In genomic region chr5:31199893-31200292, GRCm38 (mm10) we compare ENCODE assay signal across 7 mouse cellular contexts. TPM values are rescaled to one million over a fixed set of nuclear protein-coding genes. Genes with fewer than 3 reads are reported as not detected.
DNase-seq lines count a peak whose midpoint lies in the region; ATAC-seq and TF ChIP-seq lines count a peak whose summit lies in the region.

No protein-coding gene starts in this region.

- H3K4me1 ChIP-seq in hindbrain, embryonic 11.5 days (replicated peaks; ENCODE audit: control insufficient read depth, insufficient read depth, low read length), result peaks cover 5% of the 10 kb centered on the region; the same call in 1 of the 2 replicates
- peaks cover 22% of the 10 kb centered on the region for H3K4me1 ChIP-seq in hindbrain, embryonic 12.5 days
- peaks cover 9% of the 10 kb centered on the region; the same call in 1 of the 2 replicates for H3K4me1 ChIP-seq in kidney, postnatal 0 days (replicated peaks; ENCODE audit: insufficient read depth, low read length)

- H3K4me2 ChIP-seq in hindbrain, embryonic 11.5 days (replicated peaks; ENCODE audit: low read depth, low read length), result no peak overlapping the region
- no peak overlapping the region for H3K4me2 ChIP-seq in hindbrain, embryonic 12.5 days (replicated peaks)
- no peak overlapping the region for H3K4me2 ChIP-seq in kidney, postnatal 0 days (ENCODE audit: low read length)

- no peak overlapping the region for H3K9ac ChIP-seq in hindbrain, embryonic 11.5 days (ENCODE audit: low read depth, low read length)
- no peak overlapping the region for H3K9ac ChIP-seq in hindbrain, embryonic 12.5 days
- 0 out of 2 replicates have a peak overlapping the region, but pooled peaks have one; percentile 29 for H3K9ac ChIP-seq in kidney, postnatal 0 days (ENCODE audit: low read depth, low read length)

- peaks cover 21% of the 10 kb centered on the region for H3K36me3 ChIP-seq in hindbrain, embryonic 11.5 days (ENCODE audit: control insufficient read depth, insufficient read depth, low read length)
- peaks cover 78% of the 10 kb centered on the region for H3K36me3 ChIP-seq in hindbrain, embryonic 12.5 days
- H3K36me3 ChIP-seq in kidney, postnatal 0 days (ENCODE audit: insufficient read depth, low read length), result peaks cover 45% of the 10 kb centered on the region

- no peak for ATAC-seq in hindbrain, embryonic 11.5 days (ENCODE audit: low FRiP score)
- ATAC-seq in hindbrain, embryonic 12.5 days (ENCODE audit: low FRiP score), result no peak
- ATAC-seq in kidney, postnatal 0 days (replicated peaks; ENCODE audit: low FRiP score, low read depth), result no peak

- 94% methylated on average over 9 of the region's 9 CpGs for WGBS in hindbrain, embryonic 11.5 days
- WGBS in hindbrain, embryonic 12.5 days, result 86% methylated on average over 9 of the region's 9 CpGs
- 66% methylated on average over 9 of the region's 9 CpGs for WGBS in kidney, postnatal 0 days

- no peaks in the 10 kb centered on the region for H3K27me3 ChIP-seq in hindbrain, embryonic 11.5 days (ENCODE audit: control insufficient read depth, insufficient read depth, low read length)
- H3K27me3 ChIP-seq in hindbrain, embryonic 12.5 days, result no peaks in the 10 kb centered on the region
- no peaks in the 10 kb centered on the region for H3K27me3 ChIP-seq in kidney, postnatal 0 days (ENCODE audit: insufficient read depth, low read length)

- no peak overlapping the region for H3K27ac ChIP-seq in hindbrain, embryonic 11.5 days (ENCODE audit: low read depth, low read length)
- no peak overlapping the region for H3K27ac ChIP-seq in hindbrain, embryonic 12.5 days
- H3K27ac ChIP-seq in kidney, postnatal 0 days, result no peak overlapping the region

- TF ChIP-seq CTCF in kidney, postnatal 0 days (IDR thresholded peaks at IDR 0.05; ENCODE audit: low read depth), result peak; percentile 62

- H3K9me3 ChIP-seq in hindbrain, embryonic 11.5 days (ENCODE audit: control insufficient read depth, low read length), result peaks cover 5% of the 10 kb centered on the region
- H3K9me3 ChIP-seq in hindbrain, embryonic 12.5 days (replicated peaks), result peaks cover 6% of the 10 kb centered on the region
- H3K9me3 ChIP-seq in kidney, postnatal 0 days (replicated peaks; ENCODE audit: low read length), result 0 out of 2 replicates have a peak, but pooled peaks cover 3% of the 10 kb centered on the region

- no peak for DNase-seq in hindbrain, embryonic 11.5 days (ENCODE audit: low spot score)
- peak; percentile 48 for DNase-seq in thymus, postnatal 4 days
- DNase-seq in thymus, adult 18-20 months, result no peak
- peak; percentile 76 for DNase-seq in kidney, postnatal 0 days (ENCODE audit: low spot score)
- no peak for DNase-seq in embryo, embryonic 10 days (ENCODE audit: low spot score)
- no peak for DNase-seq in gastrocnemius, postnatal 25 days

- H3K4me3 ChIP-seq in hindbrain, embryonic 11.5 days (ENCODE audit: low read depth, low read length), result peak overlapping the region; percentile 81; the same call in 1 of the 2 replicates
- H3K4me3 ChIP-seq in hindbrain, embryonic 12.5 days, result no peak overlapping the region
- H3K4me3 ChIP-seq in kidney, postnatal 0 days (replicated peaks; ENCODE audit: low read depth, low read length), result no peak overlapping the region

RNA-seq across cellular contexts. Expression of gene Zfp513, which starts 2.2 kb away (rescaled TPM):
- 4.9 and 5.7 TPM in 2 replicates for polyA plus RNA-seq in hindbrain, embryonic 11.5 days (2014; fragmentation: Nextera tagmentation; extraction: Ambion mirVana)
- 22.9 and 24.8 TPM in 2 replicates for polyA plus RNA-seq in hindbrain, embryonic 12.5 days (2016; fragmentation: Nextera tagmentation; extraction: Ambion mirVana)
- polyA plus RNA-seq in kidney, postnatal 0 days (2015; fragmentation: Nextera tagmentation; extraction: Ambion mirVana), result 7.2 and 8.9 TPM in 2 replicates
- total RNA-seq in gastrocnemius, postnatal 25 days (2021), result 1 to 10 TPM; 5.4 to 5.7 TPM

RNA-seq across cellular contexts. Expression of gene Eif2b4, which starts 6.7 kb away (rescaled TPM):
- 65.8 and 66.5 TPM in 2 replicates for polyA plus RNA-seq in hindbrain, embryonic 11.5 days (2014; fragmentation: Nextera tagmentation; extraction: Ambion mirVana)
- polyA plus RNA-seq in hindbrain, embryonic 12.5 days (2016; fragmentation: Nextera tagmentation; extraction: Ambion mirVana), result 63.0 and 64.4 TPM in 2 replicates
- 62.8 and 66.8 TPM in 2 replicates for polyA plus RNA-seq in kidney, postnatal 0 days (2015; fragmentation: Nextera tagmentation; extraction: Ambion mirVana)
- total RNA-seq in gastrocnemius, postnatal 25 days (2021), result 10 to 100 TPM; 51.5 to 63.1 TPM

RNA-seq across cellular contexts. Expression of gene Snx17, which starts 6.9 kb away (rescaled TPM):
- 133 and 146 TPM in 2 replicates for polyA plus RNA-seq in hindbrain, embryonic 11.5 days (2014; fragmentation: Nextera tagmentation; extraction: Ambion mirVana)
- polyA plus RNA-seq in hindbrain, embryonic 12.5 days (2016; fragmentation: Nextera tagmentation; extraction: Ambion mirVana), result 140 and 145 TPM in 2 replicates
- polyA plus RNA-seq in kidney, postnatal 0 days (2015; fragmentation: Nextera tagmentation; extraction: Ambion mirVana), result 122 and 134 TPM in 2 replicates
- 10 to 100 TPM; 28.3 to 31.1 TPM for total RNA-seq in gastrocnemius, postnatal 25 days (2021)

RNA-seq across cellular contexts. Expression of gene Gtf3c2, which starts 19.9 kb away (rescaled TPM):
- polyA plus RNA-seq in hindbrain, embryonic 11.5 days (2014; fragmentation: Nextera tagmentation; extraction: Ambion mirVana), result 66.4 and 72.6 TPM in 2 replicates
- polyA plus RNA-seq in hindbrain, embryonic 12.5 days (2016; fragmentation: Nextera tagmentation; extraction: Ambion mirVana), result 86.0 and 89.2 TPM in 2 replicates
- polyA plus RNA-seq in kidney, postnatal 0 days (2015; fragmentation: Nextera tagmentation; extraction: Ambion mirVana), result 42.5 and 47.6 TPM in 2 replicates
- 10 to 100 TPM; 21.8 to 24.5 TPM for total RNA-seq in gastrocnemius, postnatal 25 days (2021)

RNA-seq across cellular contexts. Expression of gene Gm29609, which starts 20.2 kb away (rescaled TPM):
- polyA plus RNA-seq in hindbrain, embryonic 11.5 days (2014; fragmentation: Nextera tagmentation; extraction: Ambion mirVana), result 0.46 and 1.4 TPM in 2 replicates
- polyA plus RNA-seq in hindbrain, embryonic 12.5 days (2016; fragmentation: Nextera tagmentation; extraction: Ambion mirVana), result 1.8 and 2.3 TPM in 2 replicates
- 0.53 and 0.73 TPM in 2 replicates for polyA plus RNA-seq in kidney, postnatal 0 days (2015; fragmentation: Nextera tagmentation; extraction: Ambion mirVana)
- under 1 TPM; 0.26 to 0.35 TPM for total RNA-seq in gastrocnemius, postnatal 25 days (2021)

Comparison
In these comparisons a context has a peak if more than half of its experiments do, and no peak if none do; other contexts are left out.
1. DNase-seq: peak in thymus, postnatal 4 days (single experiment) and kidney, postnatal 0 days (single experiment); none in hindbrain, embryonic 11.5 days (single experiment), thymus, adult 18-20 months (0 of 2), embryo, embryonic 10 days (single experiment) and gastrocnemius, postnatal 25 days (single experiment).